Mouse (Mus musculus): Measurements from ENCODE around the gene Vwde. TPM values are rescaled to one million over a fixed set of nuclear protein-coding genes. Genes with fewer than 3 reads are reported as not detected.

Vwde gene
- not detected for total RNA-seq (2021)

- DNase-seq (ENCODE audit: low spot score): no peak
- intact Hi-C loops (cut with DNase I): no loop called here
These were observed at the start of gene Vwde for GRCm38 (mm10) chr6:13224596-13225227. Gene Vwde, minus strand, starts transcription at chr6:13224965.

DNA sequence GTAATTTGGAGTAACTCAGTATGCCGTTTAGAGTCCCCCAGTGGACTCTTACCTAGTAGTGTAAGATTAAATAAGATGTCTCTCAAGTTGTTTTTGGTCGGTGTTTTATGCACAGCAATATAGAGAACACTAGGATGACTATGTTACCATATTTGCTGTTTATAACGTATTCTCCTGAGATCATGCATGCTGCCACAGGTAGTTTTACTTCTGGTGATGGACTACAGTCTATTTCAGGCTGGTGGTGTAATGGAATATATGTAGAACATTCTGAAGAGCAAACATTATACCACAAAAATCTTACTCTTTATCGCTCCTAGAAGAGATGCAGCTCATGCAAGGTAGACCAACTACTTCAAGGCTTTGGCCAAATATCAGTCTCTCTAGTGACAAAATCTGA, 30.6 kb upstream of the Vwde start:
- intact Hi-C loops (cut with DNase I): loop anchor here (5.0 kb wide), 1 partner anchor 203 kb away; no protein-coding TSS in a partner anchor
- no peak for DNase-seq (ENCODE audit: low spot score)

DNA sequence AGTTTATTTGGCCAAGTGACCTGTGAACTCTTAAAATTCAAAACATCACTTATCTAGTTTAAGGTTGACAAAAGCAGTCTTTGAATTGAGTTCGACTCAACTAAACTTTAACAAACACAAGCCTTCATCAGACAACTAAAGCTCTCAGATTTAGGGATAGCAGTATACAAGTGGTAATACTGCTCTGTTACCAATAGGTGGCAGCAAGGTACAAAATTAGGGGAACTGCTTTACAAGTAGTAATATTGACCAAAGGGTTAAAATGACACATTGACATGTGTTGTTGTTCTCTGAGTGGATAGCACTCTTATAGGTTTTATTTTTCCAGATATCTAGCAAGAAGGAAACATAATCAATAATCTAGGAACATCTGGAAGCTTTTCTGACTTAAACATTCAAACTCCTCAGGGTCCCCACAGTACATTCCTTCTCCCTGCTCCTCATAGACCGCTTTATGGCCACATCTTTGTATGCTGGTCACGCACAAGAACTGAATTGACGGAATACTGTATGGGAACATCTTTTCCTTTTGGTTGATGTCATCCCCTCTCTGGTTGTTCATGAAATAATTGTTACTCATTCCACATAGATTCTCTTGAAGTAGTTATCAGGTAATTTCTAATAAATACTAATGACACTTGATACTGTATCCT, 23.7 kb upstream of the Vwde start:
- no peak for DNase-seq (ENCODE audit: low spot score)
- intact Hi-C loops (cut with DNase I): no loop called here

DNA sequence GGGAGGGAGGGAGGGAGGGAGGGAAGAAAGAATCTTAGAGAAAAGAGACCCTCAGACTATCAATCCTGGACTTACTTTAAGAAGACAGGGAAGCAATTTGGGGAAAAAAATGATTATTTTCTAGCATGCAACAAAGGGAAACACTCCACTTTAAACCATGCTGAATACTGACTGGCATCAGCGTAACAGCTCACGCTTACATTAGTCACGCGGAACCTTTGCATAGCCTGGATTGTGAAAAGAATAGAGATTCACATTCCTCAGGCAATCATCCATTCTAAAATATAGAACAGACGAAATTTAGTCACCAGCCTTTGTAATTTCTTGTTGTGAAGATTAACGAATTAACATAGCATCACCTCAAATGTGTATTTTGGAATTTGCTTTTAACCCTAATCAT, 18.6 kb downstream of the Vwde start:
- no peak for DNase-seq (ENCODE audit: low spot score)
- intact Hi-C loops (cut with DNase I): no loop called here

DNA sequence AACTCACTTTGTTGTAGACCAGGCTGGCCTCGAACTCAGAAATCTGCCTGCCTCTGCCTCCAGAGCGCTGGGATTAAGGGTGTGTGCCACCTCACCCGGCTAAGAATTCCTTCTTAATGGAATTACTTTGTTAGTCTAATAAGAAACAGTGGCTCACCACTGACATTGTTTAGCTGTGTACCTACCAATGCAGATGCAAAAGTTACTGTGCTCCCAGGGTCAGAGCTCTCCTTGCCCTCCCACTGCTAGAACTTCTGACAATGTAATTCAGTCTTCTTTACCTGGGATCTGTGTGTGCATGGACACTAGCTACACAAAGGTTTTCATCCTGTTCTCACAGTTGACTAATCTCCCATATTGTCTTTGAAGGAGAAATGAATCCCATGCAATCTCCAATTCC, 27.3 kb downstream of the Vwde start:
- no peak for DNase-seq (ENCODE audit: low spot score)
- intact Hi-C loops (cut with DNase I): no loop called here

GRCm38 (mm10) chr6:13186836-13187235, 37.9 kb downstream of the Vwde start:
- intact Hi-C loops (cut with DNase I): no loop called here
- DNase-seq (ENCODE audit: low spot score): no peak

DNA sequence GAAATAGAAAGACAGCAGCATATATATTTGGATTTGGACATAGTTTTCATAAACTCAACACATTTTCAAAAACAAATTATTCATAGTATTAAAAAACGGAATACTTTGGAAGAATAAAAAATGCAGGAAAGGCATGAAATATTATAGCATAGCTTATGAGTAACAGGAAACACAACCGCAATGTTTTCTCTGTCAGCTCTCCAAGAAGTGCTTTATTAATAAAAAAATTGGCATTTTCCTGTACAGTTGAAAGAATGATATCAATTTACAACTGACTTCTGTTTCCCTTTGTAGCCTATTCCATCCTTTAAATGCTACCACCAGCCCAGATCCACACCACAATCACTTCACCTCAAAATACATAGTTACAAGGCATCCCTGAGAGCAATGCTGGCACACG, 44.7 kb downstream of the Vwde start:
- DNase-seq (ENCODE audit: low spot score): no peak
- intact Hi-C loops (cut with DNase I): no loop called here

DNA sequence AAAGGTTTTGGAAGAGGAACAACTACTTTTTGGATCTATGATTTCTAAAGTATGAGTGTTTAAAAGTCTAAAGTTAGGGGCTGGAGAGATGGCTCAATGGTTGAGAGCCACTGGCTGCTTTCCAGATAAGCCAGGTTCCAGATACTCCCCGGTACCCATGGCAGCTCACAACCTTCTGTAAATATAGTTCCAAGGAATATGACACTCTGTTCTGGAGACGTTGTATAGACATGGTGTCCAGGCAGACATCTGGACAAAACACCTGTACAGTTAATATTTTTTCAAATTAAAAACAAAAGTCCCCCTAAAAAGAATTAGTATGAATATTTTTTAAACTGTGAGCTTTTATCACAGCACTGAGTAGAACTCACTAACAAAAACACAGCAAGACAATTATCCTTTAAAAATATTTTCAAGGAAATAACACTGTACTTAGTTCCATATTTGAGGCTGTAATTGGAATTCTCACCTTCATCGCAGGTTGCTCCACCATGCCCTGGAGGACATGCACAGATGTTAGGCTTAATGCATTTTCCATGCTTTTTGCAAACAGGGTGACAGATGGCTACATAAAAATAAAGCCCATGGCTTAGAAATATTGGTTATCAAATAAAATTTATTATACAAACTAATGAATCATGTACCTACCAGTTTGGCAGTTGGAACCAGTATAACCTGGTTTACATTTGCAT, 55.2 kb downstream of the Vwde start:
- no peak for DNase-seq (ENCODE audit: low spot score)
- intact Hi-C loops (cut with DNase I): no loop called here

DNA sequence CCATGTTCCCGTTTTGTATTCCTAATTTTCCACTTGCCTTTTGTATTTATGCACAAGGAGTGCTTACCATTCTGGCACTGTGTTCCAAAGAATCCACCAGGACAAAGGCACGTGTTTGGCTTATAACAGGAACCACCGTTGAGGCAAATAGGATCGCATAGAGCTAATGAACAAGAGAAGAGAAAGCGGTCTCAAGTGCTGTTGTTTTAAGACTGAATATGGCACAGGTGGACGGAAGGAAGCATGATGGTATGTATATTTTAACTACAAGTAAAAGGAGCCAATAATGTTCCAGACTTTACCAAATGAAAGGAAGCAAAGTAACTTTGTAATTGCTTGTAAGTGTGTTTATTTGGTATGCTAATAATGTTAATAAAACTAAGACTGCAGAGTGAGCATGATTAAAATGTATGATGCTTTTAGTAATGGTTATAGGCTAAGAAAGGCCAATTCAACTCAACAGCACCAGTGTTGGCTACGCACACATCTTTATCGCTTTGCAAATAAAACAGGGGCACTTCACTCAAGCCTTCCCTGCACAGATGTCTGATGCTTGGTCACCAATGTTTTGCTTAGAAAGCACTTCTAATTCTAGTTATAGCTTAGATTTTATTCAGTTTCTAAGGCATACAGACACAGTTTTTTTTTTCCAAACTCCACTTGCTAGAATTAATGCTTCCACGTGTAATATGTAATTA, 58.4 kb downstream of the Vwde start:
- intact Hi-C loops (cut with DNase I): no loop called here
- DNase-seq (ENCODE audit: low spot score): no peak

DNA sequence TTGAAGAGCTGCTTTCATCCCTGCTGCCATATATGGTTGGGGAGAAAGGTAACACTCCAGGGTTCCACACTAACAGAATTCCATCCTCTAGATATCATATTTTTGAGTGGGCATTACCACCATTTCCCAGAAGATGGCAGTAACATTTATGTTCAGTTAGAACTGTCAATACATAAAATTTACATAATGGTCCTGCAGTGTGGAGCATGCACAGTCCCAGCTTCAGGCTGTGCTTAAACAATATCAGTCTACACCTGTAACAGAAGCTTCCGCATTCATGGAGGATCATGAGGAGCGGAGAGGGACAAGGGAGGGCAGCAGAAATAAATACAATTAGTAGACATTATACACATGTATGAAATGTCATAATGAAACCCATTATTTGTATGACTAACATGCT, 65.3 kb downstream of the Vwde start:
- intact Hi-C loops (cut with DNase I): loop anchor here (10.0 kb wide), 1 partner anchor 845 kb away; no protein-coding TSS in a partner anchor
- DNase-seq (ENCODE audit: low spot score): no peak

GRCm38 (mm10) chr6:13153888-13154697, 70.7 kb downstream of the Vwde start:
- intact Hi-C loops (cut with DNase I): loop anchor here (10.0 kb wide), 1 partner anchor 839 kb away; no protein-coding TSS in a partner anchor
- no peak for DNase-seq (ENCODE audit: low spot score)

- no peak for DNase-seq (ENCODE audit: low spot score)
- intact Hi-C loops (cut with DNase I): loop anchor here (1.0 to 10.0 kb wide), 2 partner anchors 802 to 837 kb away; no protein-coding TSS in a partner anchor
These were observed 72.6 kb downstream of the Vwde start for GRCm38 (mm10) chr6:13152062-13152640.

- intact Hi-C loops (cut with DNase I): no loop called here
- no peak for DNase-seq (ENCODE audit: low spot score)
These were observed 87.5 kb downstream of the Vwde start for GRCm38 (mm10) chr6:13137255-13137654.

DNA sequence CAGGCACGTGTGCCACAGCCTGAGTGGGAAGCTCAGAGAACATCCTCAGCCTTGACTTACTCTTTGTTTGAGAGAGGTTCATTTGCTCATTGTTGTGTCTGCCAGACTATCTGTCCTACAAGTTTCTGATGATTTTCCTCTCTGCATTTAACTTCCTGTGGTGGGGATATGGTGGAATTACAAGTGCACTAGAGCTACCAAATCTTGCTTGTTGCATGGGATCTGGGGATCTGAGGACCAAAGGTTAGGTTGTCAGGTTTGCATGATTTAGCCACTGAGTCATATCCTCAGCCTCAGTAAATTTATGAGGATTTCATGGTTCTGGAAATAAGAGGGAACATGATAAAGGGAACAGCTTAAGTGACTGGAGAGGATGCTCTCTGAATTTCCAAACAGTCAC, 116.1 kb downstream of the Vwde start:
- intact Hi-C loops (cut with DNase I): no loop called here
- no peak for DNase-seq (ENCODE audit: low spot score)

Other genes with a start within 250 kb of the Vwde start
- 100 to 1,000 TPM; 149 to 152 TPM for gene Tmem106b, start 155.2 kb downstream of the Vwde start, total RNA-seq (2021)

Data from heart, postnatal 25 days (tissue).